Mouse (Mus musculus) intestine, embryonic 15.5 days (tissue): ENCODE measurements around the gene Itpa. TPM values are rescaled to one million over a fixed set of nuclear protein-coding genes. Genes with fewer than 3 reads are reported as not detected.
A peak's percentile ranks its signal among the peaks of the same experiment; 100 is the strongest.

Source experiments
- ATAC-seq: fragments of 200-750 bp; cut with Nextera tagmentation; 2 replicates; pipeline ENCODE4 v1.8.0; 2017; ENCODE audit warnings: moderate TSS enrichment, moderate library complexity
- H3K27ac ChIP-seq: fragments of 300-500 bp; sonication (generic); 2 replicates; pipeline ENCODE4 v1.5.1; 2015; ENCODE audit warnings: mild to moderate bottlenecking, inconsistent platforms
- H3K27me3 ChIP-seq: fragments of 300-500 bp; sonication (generic); replicated peaks from 2 replicates; pipeline ENCODE4 v1.6.1; 2015; ENCODE audit warnings: inconsistent platforms
- H3K36me3 ChIP-seq: fragments of 300-500 bp; sonication (generic); 2 replicates; pipeline ENCODE4 v1.6.1; 2015; ENCODE audit warnings: inconsistent platforms
- H3K4me1 ChIP-seq: fragments of 300-500 bp; sonication (generic); replicated peaks from 2 replicates; pipeline ENCODE4 v1.6.1; 2015; ENCODE audit warnings: inconsistent platforms
- H3K4me2 ChIP-seq: fragments of 300-500 bp; sonication (generic); replicated peaks from 2 replicates; pipeline ENCODE4 v1.6.1; 2015; ENCODE audit warnings: mild to moderate bottlenecking, inconsistent platforms
- H3K4me3 ChIP-seq: fragments of 300-500 bp; sonication (generic); replicated peaks from 2 replicates; pipeline ENCODE4 v1.5.1; 2015; ENCODE audit warnings: inconsistent platforms
- H3K9ac ChIP-seq: fragments of 300-500 bp; sonication (generic); 2 replicates; pipeline ENCODE4 v1.6.1; 2015; ENCODE audit warnings: inconsistent platforms
- H3K9me3 ChIP-seq: fragments of 300-500 bp; sonication (generic); 2 replicates; pipeline ENCODE4 v1.6.1; 2016; ENCODE audit warnings: inconsistent platforms
- WGBS: fragments of 180-500 bp; shearing (Covaris S2); methylation state at CpG from one replicate; pipeline ENCODE4 v1.1.7; 2015; 5-methylcytosine and 5-hydroxymethylcytosine counted together
- polyA plus RNA-seq: library from polyadenylated mRNA; unstranded; fragments of >200 nt; fragmentation: Nextera tagmentation; extraction: Ambion mirVana; gene quantifications from 2 replicates; pipeline ENCODE4 v1.2.1, GENCODE M21; 2015

The Itpa gene
- polyA plus RNA-seq, 1 experiment from 2014 or later = 88.1 TPM

GRCm38 (mm10) chr2:130697821-130698266 is 30.4 kb downstream of the Itpa start:
- no peak overlapping the region for H3K27ac ChIP-seq
- H3K27me3 ChIP-seq = peaks cover 40% of the 10 kb centered on the region
- H3K4me1 ChIP-seq = peaks cover 12% of the 10 kb centered on the region
- H3K4me3 ChIP-seq = peak overlapping the region; percentile 56
- WGBS = 3% methylated on average over 14 of the region's 14 CpGs
- H3K4me2 ChIP-seq = peak overlapping the region; percentile 100
- no peaks in the 10 kb centered on the region for H3K9me3 ChIP-seq
- no peaks in the 10 kb centered on the region for H3K36me3 ChIP-seq
- peak; percentile 32; the same call in 1 of the 2 replicates for ATAC-seq
- peak overlapping the region; percentile 62 for H3K9ac ChIP-seq

GRCm38 (mm10) chr2:130704040-130705001 is 36.9 kb downstream of the Itpa start:
- Histone ChIP-seq H3K9ac (no peak overlapping the region), H3K27ac (0 out of 2 replicates have a peak overlapping the region, but pooled peaks have one; percentile 27)
- ATAC-seq = no peak

GRCm38 (mm10) chr2:130705178-130705577 is 37.8 kb downstream of the Itpa start:
- Histone ChIP-seq H3K9ac (no peak overlapping the region), H3K4me2 (no peak overlapping the region), H3K27me3 (peaks cover under 1% of the 10 kb centered on the region), H3K9me3 (no peaks in the 10 kb centered on the region), H3K4me1 (no peaks in the 10 kb centered on the region), H3K4me3 (no peak overlapping the region), H3K36me3 (0 out of 2 replicates have a peak, but pooled peaks cover 4% of the 10 kb centered on the region), H3K27ac (no peak overlapping the region)
- 71% methylated on average over 6 of the region's 6 CpGs for WGBS
- ATAC-seq = no peak

More at GRCm38 (mm10) chr2:130704040-130705001, 36.9 kb downstream of the Itpa start:
- Histone ChIP-seq H3K4me2 (no peak overlapping the region), H3K9me3 (no peaks in the 10 kb centered on the region), H3K27me3 (peaks cover 5% of the 10 kb centered on the region), H3K36me3 (0 out of 2 replicates have a peak, but pooled peaks cover 4% of the 10 kb centered on the region), H3K4me3 (no peak overlapping the region), H3K4me1 (no peaks in the 10 kb centered on the region)
- WGBS = 57% methylated on average over 9 of the region's 9 CpGs

- Histone ChIP-seq H3K9me3 (no peaks in the 10 kb centered on the region), H3K27ac (no peak overlapping the region), H3K4me3 (no peak overlapping the region), H3K4me2 (no peak overlapping the region), H3K36me3 (0 out of 2 replicates have a peak, but pooled peaks cover 11% of the 10 kb centered on the region), H3K4me1 (no peaks in the 10 kb centered on the region), H3K9ac (no peak overlapping the region), H3K27me3 (no peaks in the 10 kb centered on the region)
- 60% methylated on average over 4 of the region's 4 CpGs for WGBS
- no peak for ATAC-seq
Observed at GRCm38 (mm10) chr2:130706602-130707001, 39.2 kb downstream of the Itpa start.

- Histone ChIP-seq H3K36me3 (0 out of 2 replicates have a peak, but pooled peaks cover 11% of the 10 kb centered on the region), H3K4me1 (no peaks in the 10 kb centered on the region), H3K9me3 (no peaks in the 10 kb centered on the region), H3K9ac (no peak overlapping the region), H3K27ac (no peak overlapping the region), H3K27me3 (no peaks in the 10 kb centered on the region), H3K4me3 (no peak overlapping the region), H3K4me2 (no peak overlapping the region)
- no peak for ATAC-seq
- 57% methylated on average over 10 of the region's 10 CpGs for WGBS
Observed at GRCm38 (mm10) chr2:130707057-130707456, 39.6 kb downstream of the Itpa start.

- Histone ChIP-seq H3K9me3 (no peaks in the 10 kb centered on the region), H3K36me3 (peaks cover 17% of the 10 kb centered on the region), H3K9ac (no peak overlapping the region), H3K27me3 (no peaks in the 10 kb centered on the region), H3K27ac (no peak overlapping the region), H3K4me3 (no peak overlapping the region), H3K4me2 (no peak overlapping the region), H3K4me1 (no peaks in the 10 kb centered on the region)
- ATAC-seq = no peak
- 68% methylated on average over 6 of the region's 6 CpGs for WGBS
Observed at GRCm38 (mm10) chr2:130717951-130718350, 50.5 kb downstream of the Itpa start.

- H3K27ac ChIP-seq = no peak overlapping the region
- peaks cover 27% of the 10 kb centered on the region for H3K36me3 ChIP-seq
- H3K4me1 ChIP-seq = no peaks in the 10 kb centered on the region
- no peaks in the 10 kb centered on the region for H3K27me3 ChIP-seq
- ATAC-seq = no peak
- H3K4me3 ChIP-seq = no peak overlapping the region
- no peaks in the 10 kb centered on the region for H3K9me3 ChIP-seq
- 79% methylated on average over 4 of the region's 4 CpGs for WGBS
- H3K9ac ChIP-seq = no peak overlapping the region
- H3K4me2 ChIP-seq = no peak overlapping the region
Observed at GRCm38 (mm10) chr2:130724369-130724768, 57.0 kb downstream of the Itpa start.

- Histone ChIP-seq H3K4me2 (no peak overlapping the region), H3K4me3 (no peak overlapping the region), H3K27me3 (no peaks in the 10 kb centered on the region), H3K4me1 (no peaks in the 10 kb centered on the region), H3K9me3 (no peaks in the 10 kb centered on the region), H3K27ac (no peak overlapping the region), H3K9ac (no peak overlapping the region), H3K36me3 (peaks cover 44% of the 10 kb centered on the region)
- ATAC-seq = no peak
- 88% methylated on average over 1 of the region's 1 CpGs for WGBS
Observed at GRCm38 (mm10) chr2:130727752-130728151, 60.3 kb downstream of the Itpa start.

GRCm38 (mm10) chr2:130728906-130729585 is 61.6 kb downstream of the Itpa start:
- WGBS = 93% methylated on average over 2 of the region's 2 CpGs
- no peak for ATAC-seq
- no peak overlapping the region for H3K9ac ChIP-seq
- no peak overlapping the region for H3K4me2 ChIP-seq
- H3K9me3 ChIP-seq = no peaks in the 10 kb centered on the region
- H3K27ac ChIP-seq = no peak overlapping the region
- no peaks in the 10 kb centered on the region for H3K4me1 ChIP-seq
- no peak overlapping the region for H3K4me3 ChIP-seq
- H3K36me3 ChIP-seq = peaks cover 44% of the 10 kb centered on the region
- H3K27me3 ChIP-seq = no peaks in the 10 kb centered on the region

GRCm38 (mm10) chr2:130730746-130731145 is 63.3 kb downstream of the Itpa start:
- ATAC-seq = no peak
- 92% methylated on average over 9 of the region's 9 CpGs for WGBS
- peaks cover 50% of the 10 kb centered on the region for H3K36me3 ChIP-seq

More at GRCm38 (mm10) chr2:130730746-130731145, 63.3 kb downstream of the Itpa start:
- Histone ChIP-seq H3K27me3 (no peaks in the 10 kb centered on the region), H3K27ac (no peak overlapping the region), H3K4me1 (no peaks in the 10 kb centered on the region), H3K4me3 (no peak overlapping the region), H3K9me3 (no peaks in the 10 kb centered on the region), H3K9ac (no peak overlapping the region), H3K4me2 (no peak overlapping the region)
